Mouse (Mus musculus): ENCODE measurements around the gene Ubl3.

Gene Ubl3

DNA sequence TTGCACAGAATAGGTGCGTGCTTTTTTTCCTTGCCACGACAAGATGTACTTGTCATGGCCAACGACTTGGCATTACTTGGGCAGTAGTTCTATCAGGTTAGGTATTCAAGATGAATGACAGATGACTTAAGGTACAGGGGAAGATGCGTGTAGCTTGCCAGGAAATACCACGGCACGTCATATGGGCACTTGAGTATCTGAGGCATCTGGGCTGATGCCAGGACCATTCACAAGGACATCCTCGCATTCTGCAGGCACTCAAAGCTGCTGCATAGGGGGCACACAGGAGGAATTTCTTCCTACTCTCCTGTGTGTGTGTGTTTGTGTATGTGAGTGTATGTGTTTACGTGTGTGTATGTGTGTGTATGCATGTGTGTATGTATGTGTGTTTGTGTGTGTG, 9.6 kb upstream of the Ubl3 start:
- no peak for DNase-seq

DNA sequence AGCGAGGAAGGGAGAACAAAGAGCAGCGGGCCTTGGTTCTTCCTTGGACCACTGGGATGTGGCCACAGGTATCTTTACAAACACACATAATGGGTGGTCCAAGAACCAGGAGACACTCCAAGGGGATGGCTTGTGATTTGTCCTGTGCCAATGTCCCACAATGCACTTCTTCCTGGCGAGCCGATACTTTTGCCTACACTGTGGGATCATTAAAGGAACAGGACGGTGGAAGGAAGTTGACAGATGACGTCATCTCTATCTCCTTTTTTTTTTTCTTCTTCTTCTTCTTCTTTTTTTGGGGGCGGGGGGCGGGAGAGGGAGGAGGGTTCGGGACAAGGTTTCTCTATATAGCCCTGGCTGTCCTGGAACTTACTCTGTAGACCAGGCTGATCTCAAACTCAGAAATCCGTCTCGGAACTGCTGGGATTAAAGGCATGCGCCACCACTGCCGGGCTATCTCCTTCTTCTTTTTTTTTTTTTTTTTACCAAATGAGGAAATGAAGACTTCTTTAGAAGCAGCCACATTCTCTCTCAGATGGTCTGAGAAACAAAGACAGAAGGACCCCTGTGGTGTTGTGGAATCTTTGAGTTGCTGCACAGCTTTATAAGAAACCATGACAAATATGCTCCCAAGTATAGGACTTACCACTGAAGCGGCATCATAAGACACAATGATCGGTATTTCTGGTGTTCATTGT, 6.8 kb upstream of the Ubl3 start:
- DNase-seq = no peak

DNA sequence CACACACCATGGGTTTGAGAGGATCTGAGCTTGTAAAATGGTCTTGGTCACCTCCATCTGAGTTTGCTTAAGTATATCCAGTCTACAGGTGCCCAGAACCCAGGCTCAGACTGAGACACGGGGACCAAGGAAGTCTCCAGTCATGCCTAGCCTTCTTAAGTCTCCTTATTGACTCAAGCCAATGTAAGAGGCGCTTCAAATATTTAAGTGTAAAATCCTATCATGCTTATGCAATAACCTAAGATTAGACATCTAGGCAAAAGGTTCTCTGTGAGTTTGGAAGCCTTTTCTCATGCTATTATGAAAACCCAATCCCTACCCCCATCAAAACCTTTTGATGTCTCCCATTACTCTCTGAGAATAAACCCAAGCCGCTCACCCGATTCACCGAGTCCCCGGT, 5.9 kb upstream of the Ubl3 start:
- no peak for DNase-seq

DNA sequence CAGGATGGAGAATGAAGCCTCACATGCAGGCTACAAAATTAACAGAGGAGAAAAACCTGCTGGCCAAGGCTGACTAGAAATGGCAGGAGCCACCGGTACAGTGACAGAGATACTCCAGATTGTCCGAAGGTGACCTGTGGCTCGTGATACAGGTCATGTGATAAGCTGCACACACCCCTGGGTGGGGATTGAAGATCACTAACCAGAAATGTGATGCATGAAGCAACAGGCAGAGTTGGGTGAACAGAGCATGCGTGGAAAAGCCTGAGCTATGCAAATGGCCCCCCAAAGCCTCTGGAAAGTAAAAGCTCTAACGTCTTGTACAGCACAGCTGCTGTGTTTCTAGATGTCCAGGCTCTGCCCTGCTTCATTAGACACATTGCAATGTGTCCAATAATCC, 3.9 kb upstream of the Ubl3 start:
- peak; percentile 59 for DNase-seq

DNA sequence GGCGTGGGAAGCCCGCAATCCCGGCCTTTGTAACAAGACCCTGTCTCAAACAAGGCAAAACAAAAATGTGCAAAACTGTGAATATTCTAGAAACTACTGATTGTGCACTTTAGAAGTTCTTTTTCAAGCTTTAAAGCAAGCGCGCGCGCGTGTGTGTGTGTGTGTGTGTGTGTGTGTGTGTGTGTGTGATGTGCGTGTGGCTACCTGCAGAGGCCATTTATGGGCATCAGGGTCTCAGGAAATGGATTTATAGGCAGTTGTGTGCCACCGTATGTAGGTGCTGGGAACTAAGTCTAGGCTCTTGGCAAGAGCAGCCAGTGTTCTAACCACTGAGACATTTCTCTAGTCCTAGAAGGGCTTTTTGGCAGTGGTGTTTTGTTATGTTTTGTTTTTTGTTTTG, 2.6 kb upstream of the Ubl3 start:
- DNase-seq = no peak

DNA sequence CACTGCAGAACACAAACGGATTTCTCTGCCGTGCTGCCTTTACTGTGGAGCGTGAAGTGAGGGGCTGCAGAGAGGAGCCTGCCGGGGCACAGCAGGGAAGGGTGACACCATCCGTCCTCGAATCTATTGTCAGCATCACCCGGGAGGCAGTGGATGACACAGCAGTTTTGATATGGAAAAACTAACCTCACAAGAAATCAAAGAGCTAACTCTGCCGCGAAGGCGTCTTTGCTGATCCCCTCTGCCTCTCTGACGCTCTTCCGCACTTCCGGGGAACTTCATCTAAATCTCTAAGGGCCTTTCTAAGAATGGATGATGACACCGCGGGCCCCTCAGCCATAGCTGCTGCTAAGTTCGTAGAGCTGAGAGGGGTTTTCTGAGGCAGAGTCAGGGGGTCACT, 2.1 kb upstream of the Ubl3 start:
- DNase-seq = no peak

DNA sequence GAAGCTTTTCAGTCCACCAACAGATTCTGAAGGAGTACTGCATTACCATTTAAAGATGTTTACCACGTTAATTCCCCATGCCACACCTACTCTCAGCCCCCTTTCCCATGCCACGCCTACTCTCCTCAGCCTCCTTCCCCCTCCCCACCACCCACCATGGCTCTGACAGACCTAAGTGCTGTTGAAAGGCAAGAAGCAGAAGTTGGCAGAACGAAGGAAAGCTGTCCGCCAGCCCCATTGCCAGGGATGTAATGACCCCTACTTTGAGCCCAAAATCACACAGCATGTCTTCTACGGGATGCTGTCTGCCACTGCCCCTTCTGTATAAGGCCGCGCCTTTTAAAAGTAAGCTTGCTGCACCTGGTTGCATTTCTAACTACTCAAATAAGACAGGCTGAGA, 1.7 kb upstream of the Ubl3 start:
- no peak for DNase-seq

DNA sequence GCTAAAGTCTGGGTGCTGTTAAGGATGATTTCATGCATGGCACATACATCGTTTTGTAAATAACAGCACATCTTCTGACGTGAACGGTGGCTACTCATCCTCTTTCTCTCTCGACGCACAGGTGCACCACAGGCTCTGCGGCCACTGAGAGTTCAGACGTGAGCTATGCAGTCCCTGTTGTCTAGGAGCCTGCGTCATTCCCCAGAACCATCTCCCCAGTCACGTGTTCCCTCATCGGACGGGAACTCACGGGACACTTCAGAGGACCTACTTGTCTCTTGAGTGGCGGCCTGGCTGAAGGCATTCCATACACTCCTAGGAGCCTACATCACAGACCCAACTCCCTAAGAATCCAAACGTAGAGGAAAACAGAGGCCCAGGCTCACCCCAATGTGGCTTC, 1.1 kb upstream of the Ubl3 start:
- no peak for DNase-seq

DNA sequence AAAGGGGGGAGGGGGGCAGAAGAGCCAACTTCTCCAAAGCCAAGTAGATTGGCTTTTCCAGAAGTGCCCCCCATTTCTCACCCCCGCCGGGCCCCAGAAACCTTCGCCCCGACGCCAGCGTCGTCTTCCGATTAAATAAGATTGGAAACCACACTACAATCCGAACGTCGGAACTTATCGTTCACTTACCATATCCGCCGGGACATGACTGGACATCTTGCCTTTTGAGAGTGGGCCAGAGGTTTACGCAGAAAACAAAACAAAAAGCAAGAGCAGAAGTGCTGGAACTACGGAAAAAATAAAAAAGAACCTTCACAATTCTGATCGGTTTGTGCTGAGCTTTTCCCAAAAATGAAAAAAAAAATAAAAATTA, 839 bp downstream of the Ubl3 start:
- peak; percentile 48 for DNase-seq

DNA sequence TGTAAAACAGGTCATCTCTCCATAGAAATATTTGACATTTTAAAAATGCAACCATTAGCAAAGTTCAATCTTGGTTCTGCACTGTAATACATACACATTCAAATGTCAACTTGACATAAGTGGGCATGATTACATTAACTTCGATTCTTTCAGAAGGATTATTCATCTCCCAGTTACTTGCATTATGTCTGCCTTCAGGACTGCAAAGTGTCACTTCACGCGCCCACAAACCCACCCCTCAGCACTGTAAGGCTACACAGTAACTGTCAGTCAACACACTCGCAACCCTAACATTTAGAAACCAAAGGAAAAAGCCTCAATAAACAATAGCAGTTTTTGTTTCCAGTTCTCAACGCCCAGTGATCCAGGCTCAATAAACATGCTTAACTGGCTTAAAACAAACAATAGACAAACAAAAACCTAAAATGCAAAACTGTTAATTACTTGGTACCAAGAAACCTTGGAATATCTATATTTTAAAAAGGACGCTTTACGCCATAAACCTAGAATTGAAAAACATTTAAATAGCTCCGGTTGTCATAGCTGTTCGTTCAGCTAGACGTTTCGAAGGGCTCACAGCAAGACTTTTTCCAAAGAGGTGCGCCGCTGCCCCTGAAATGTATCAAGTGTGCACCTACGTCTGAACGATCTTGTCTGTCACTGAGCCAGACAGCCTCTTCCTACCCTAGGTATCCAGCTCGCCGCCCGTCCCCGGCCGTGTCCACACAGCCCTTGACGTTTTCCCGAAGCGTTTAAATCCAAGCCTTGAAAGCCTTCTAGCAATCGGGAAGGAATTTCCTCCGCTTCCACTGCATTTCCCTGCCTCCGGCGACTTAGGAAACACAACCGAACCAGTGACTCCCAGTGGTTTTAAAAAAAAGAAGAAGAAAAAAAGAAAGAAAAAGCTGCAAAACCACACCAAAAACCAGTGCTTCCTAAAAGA, 1.5 kb downstream of the Ubl3 start:
- DNase-seq = peak; percentile 55

DNA sequence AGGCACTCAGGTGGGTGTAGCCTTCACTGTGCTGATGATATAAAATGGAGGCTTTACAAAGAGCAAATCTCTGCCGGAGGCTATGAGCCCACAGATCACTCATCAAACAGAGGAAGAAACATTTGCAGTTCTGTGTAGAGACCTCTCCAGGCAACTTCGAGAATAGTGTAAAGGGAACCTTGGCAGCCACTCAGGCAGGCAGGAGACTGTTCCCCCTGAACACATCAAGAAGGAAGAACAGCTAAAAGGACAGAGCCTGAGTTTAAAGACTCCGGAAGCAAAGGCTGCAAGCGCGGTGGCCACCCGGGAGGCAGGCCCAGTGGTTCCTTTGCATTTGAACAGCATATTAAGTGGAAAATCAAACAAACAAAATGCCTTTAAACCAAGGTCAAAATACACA, 2.2 kb downstream of the Ubl3 start:
- peak; percentile 43 for DNase-seq

DNA sequence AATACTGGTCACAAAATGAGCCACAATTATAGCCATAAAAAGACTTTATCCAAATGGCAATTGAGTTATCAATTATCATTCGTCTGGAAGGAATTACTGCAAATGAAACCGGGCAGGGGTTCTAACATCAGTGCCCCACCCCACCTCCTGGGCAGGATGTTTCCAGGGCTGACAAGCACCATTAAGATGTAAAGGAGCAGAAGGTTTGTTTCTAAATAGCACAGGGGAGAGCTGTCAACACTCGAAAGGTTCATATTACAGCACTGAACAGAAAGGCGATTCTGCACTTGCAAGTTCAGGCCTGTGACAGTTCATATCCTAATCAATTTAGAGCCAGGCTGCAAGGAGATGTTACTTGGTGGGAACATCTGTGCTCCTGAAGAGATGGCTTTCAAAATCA, 3.3 kb downstream of the Ubl3 start:
- no peak for DNase-seq

DNA sequence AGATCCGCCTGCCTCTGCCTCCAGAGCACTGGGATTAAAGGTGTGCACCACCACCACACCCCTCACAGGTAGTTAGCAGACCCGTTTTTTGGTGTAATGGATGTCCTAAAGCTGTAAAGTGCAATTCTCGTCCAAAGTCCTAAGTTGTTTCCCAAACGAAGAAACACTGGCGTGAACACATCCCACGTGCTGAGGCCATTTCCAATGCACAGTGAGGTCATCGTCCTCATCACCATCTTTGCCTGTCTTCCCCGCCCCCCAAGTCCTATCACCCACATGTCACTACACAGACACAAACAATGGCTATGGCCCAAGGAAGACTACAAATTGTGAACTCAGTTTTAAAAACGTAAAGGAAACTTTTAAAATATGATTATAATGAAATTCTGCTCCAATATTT, 4.0 kb downstream of the Ubl3 start:
- DNase-seq = peak; percentile 21

DNA sequence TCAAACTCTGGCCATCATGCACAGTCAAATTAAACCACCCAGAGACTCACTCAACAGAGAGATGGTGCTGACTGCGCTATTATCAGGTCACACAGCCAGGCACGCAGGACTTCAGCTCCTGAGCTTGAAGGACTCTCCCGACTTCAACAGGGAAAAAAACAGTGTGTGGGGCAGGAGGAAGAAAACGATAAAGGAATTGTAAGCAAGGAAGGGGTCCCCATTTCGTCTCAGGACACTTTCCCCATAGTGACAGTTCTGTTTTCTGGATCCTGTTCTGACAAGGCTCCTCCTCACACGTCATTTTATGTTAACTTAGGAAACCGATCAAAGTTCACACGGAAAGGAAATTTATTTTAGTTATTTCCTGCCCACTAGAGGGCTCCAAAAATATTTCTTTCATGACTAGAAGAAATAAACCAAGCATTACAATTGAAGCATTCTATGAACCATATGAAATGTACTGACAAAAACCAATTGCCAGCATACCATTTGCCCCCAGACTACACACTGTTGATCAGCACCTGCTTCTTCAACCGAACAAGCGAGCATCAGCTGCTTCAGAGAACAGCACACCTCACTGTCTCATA, 4.6 kb downstream of the Ubl3 start:
- DNase-seq = peak; percentile 76

DNA sequence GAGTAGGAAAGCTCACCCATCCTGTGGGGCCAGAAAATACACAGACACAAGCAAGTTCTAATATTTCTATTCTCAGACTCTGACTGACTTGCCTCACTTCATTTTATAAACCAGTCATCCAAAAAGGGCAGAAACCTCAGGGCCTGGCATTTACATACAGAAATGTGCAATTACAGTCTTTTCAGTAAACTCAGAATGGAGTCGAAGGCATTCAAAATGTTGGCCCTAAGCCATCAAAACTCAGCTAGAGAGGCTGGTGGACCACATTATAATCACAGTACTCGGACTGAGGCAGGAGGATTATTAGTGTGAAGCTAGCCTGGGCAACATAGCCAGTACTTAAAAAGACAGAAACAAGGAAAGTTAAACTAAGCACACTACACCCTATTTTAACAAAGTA, 5.6 kb downstream of the Ubl3 start:
- DNase-seq = no peak

DNA sequence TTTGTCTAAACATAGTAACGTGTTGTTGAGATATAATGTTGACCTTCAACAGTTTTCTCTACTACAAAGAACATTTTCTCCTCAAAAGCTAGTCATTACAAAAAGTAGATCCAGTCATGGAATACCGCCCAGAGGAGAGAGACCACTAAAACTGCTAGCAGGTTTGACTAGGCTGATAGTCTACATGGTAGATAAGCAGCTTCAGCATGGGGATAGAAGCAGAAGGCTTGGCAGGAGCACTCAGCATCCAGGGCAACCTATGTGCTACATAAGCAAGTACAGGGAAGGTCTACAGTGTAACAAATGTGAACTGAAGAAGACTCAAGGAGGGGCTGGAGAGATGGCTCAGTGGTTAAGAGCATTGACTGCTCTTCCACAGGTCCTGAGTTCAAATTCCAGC, 7.9 kb downstream of the Ubl3 start:
- no peak for DNase-seq

DNA sequence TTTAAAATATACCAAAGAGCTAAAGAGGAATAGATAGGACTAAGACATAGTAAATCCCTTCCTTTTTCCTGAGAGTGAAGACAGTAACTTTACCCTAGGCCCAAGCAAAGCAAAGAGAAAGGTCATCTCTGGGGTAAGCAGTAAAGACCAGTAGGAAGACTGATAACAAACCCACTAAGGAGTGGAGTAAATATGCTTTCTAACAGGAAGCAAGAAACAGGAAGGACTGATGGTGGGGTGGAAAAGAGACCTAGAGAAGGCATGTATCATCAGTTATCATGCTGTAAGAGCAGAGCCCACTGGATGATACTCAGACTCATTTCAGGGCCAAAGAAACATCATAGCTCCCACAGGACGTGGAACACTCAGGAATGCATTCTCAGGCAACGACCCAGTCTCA, 10.4 kb downstream of the Ubl3 start:
- DNase-seq = no peak

DNA sequence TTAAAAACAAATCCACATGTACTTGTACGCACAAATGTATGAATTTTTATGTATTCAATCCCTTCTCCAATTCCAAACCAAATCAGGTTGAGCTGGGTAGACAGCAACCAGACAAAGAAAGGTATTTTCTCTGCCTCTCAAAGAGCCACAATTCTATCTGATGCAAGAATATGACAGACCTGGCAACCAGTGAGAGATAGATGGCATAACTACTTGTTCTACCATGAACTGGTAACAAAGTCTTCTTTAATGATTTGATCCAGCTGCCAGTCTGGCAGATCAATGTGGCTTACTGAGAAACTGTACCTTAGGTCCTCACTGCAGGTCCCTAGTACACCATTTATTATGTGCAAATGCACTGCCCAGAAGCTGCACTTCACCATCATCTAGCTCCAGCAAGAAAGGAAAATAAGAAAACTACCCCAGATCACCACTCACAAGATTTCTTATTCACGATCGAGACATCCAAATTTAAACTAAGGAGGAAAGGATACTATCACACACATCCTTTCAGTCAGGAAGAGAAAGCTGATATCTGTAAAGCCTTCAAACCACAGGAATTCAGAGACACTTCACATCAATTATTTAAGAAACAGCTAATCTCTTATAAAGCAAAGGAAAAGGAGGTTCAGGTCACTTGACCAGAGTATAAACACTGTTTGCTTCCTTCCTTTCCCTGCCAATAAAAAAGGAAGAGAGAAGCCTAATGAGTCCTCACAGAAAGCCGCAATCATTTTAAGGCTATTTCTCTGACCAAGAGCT, 16.7 kb downstream of the Ubl3 start:
- DNase-seq = no peak

DNA sequence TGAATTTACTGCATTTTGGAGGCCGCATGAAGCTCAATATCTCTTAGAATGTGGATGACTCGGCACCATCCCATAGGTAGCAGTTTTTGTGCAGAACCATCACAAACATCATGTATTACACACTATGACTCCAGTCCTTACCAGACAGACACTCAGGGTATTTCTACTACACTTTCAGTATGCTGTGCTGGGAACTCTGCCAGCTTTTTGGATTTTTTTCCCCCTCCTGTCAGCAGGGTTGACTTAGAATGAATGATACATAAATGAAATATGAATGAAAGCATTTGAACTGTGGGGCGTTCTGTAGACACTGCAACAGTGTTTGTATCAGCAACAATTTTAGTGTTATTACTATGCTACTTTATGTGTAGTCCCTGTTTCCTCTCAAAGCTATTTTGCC, 17.9 kb downstream of the Ubl3 start:
- DNase-seq = no peak

DNA sequence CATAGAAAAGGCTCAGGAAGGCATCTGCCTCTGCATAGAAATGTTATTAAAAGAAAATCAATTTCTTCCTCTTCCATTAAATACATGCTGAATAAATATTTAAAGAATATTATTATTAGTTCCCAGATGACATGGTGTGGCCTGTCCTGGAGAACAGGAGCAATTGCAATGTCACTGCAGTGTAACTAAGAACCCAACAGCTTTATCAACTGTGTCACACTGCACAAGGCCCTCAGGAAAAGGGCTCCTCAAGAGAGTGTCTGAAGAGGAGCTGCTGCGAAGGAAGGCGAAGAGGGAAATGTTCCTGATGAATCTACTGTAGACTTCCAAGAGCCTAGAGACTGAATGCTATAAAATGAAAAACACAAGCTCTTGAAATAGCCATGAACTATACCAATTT, 18.7 kb downstream of the Ubl3 start:
- no peak for DNase-seq

DNA sequence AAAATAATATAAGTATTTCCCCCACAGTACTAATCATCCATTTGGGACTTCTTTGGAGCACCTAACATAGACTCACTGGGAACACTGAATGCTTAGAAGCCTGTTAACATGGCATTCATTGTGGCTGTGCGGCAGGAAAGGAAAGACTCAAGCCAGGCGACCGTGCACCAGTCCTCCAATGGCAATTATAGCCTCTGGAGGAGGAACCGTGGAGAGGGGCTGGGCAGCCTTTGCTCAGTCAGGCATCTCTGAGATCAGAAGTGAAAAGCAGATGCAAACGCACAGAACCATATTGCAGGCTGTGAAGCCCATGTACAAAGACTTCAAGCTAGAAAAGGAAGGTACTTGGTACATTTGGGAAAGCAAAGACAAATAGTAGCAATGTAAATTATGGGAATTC, 20.4 kb downstream of the Ubl3 start:
- DNase-seq = no peak

DNA sequence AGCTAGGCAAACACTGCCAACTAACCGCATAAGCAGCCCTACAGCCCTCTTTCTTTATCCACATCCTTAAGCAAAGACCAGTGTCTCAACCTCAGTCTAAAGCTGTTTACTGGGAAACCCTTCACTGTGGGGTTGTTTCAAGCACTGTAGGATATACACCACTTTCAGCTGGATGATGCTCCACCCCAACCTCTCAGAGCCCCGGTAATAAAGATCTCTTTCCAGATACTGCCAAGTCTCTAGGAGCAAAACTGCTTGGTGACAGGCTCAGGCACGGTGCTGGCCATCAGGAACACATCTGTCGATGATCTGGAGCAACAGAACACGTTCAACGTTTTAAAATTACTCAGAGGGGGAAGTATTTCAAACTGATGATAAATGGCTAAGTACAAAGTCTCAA, 25.0 kb downstream of the Ubl3 start:
- no peak for DNase-seq

DNA sequence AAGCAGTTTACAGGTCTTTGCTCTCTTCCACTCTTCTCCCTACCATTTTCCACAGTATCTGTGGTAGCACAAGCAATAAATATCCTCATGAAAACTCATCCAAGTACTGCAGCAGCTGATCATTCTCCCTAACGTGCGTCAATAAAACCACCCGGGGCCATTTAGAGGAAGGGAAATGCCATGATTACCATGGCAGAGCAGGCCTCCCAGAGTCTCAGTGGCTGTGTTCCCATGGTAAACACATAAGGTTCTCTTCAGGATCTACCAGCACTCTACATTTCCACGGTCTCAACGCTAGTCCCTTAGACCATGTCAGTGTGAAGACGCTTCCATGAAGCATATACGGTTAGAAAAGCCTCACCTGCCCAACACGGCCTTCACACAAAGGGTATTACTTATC, 26.0 kb downstream of the Ubl3 start:
- no peak for DNase-seq

Data from kidney, adult 9 months (tissue).